Mouse (Mus musculus) hindbrain, embryonic 16.5 days (tissue): ENCODE data around the gene Rhot2. TPM values are rescaled to one million over a fixed set of nuclear protein-coding genes. Genes with fewer than 3 reads are reported as not detected.
A peak's percentile ranks its signal among the peaks of the same experiment; 100 is the strongest.

Experiments used
- ATAC-seq: fragments of 200-750 bp; cut with Nextera tagmentation; 2 replicates; pipeline ENCODE4 v1.8.0; 2017; ENCODE audit warnings: moderate TSS enrichment, moderate library complexity
- H3K27ac ChIP-seq: fragments of 300-500 bp; sonication (generic); 2 replicates; pipeline ENCODE4 v1.5.1; 2014; ENCODE audit warnings: low read depth, mild to moderate bottlenecking, control low read depth, low read length, moderate library complexity
- H3K27me3 ChIP-seq: fragments of 300-500 bp; sonication (generic); replicated peaks from 2 replicates; pipeline ENCODE4 v1.6.1; 2014; ENCODE audit warnings: low read length; ENCODE audit not compliant: control insufficient read depth, insufficient read depth
- H3K36me3 ChIP-seq: fragments of 300-500 bp; sonication (generic); 2 replicates; pipeline ENCODE4 v1.6.1; 2014; ENCODE audit warnings: mild to moderate bottlenecking, low read length, moderate library complexity, mixed read lengths; ENCODE audit not compliant: control insufficient read depth, insufficient read depth
- H3K4me1 ChIP-seq: fragments of 300-500 bp; sonication (generic); 2 replicates; pipeline ENCODE4 v1.6.1; 2014; ENCODE audit warnings: low read depth, low read length; ENCODE audit not compliant: control insufficient read depth, insufficient read depth
- H3K4me2 ChIP-seq: fragments of 300-500 bp; sonication (generic); 2 replicates; pipeline ENCODE4 v1.6.1; 2014; ENCODE audit warnings: mild to moderate bottlenecking, low read length, control low read depth, moderate library complexity
- H3K4me3 ChIP-seq: fragments of 300-500 bp; sonication (generic); 2 replicates; pipeline ENCODE4 v1.5.1; 2014; ENCODE audit warnings: mild to moderate bottlenecking, low read length, control low read depth, moderate library complexity
- H3K9ac ChIP-seq: fragments of 300-500 bp; sonication (generic); 2 replicates; pipeline ENCODE4 v1.6.1; 2014; ENCODE audit warnings: low read depth, mild to moderate bottlenecking, control low read depth, low read length, moderate library complexity
- H3K9me3 ChIP-seq: fragments of 300-500 bp; sonication (generic); 2 replicates; pipeline ENCODE4 v1.6.1; 2014; ENCODE audit warnings: mild to moderate bottlenecking, low read length, moderate library complexity; ENCODE audit not compliant: control insufficient read depth
- WGBS: fragments of 180-500 bp; shearing (Covaris S2); extraction: QIAGEN DNeasy Blood & Tissue Kit; methylation state at CpG from one replicate; pipeline ENCODE4 v1.1.7; 2014; 5-methylcytosine and 5-hydroxymethylcytosine counted together
- microRNA-seq: library from miRNA; unstranded; fragments of <30 nt; microRNA quantifications from one replicate; pipeline ENCODE4, GENCODE M21; 2017
- polyA plus RNA-seq: library from polyadenylated mRNA; unstranded; fragments of >200 nt; fragmentation: Nextera tagmentation; extraction: Ambion mirVana; gene quantifications from 2 replicates; pipeline ENCODE4 v1.2.1, GENCODE M21; 2015

The Rhot2 gene
- polyA plus RNA-seq, 1 experiment from 2014 or later = 20.3 TPM

GRCm38 (mm10) chr17:25791320-25791842, 53.3 kb downstream of the Rhot2 start:
- 0 out of 2 replicates have a peak, but pooled peaks have one; percentile 1 for ATAC-seq
- peaks cover 29% of the 10 kb centered on the region for H3K4me1 ChIP-seq
- WGBS = 30% methylated on average over 19 of the region's 19 CpGs

More at GRCm38 (mm10) chr17:25791320-25791842, 53.3 kb downstream of the Rhot2 start:
- H3K4me2 ChIP-seq = peak overlapping the region; percentile 67
- peaks cover 3% of the 10 kb centered on the region; the same call in 1 of the 2 replicates for H3K27me3 ChIP-seq
- peak overlapping the region; percentile 73 for H3K4me3 ChIP-seq
- no peaks in the 10 kb centered on the region for H3K9me3 ChIP-seq
- peak overlapping the region; percentile 91 for H3K27ac ChIP-seq
- H3K9ac ChIP-seq = peak overlapping the region; percentile 82
- H3K36me3 ChIP-seq = peaks cover 13% of the 10 kb centered on the region

Small RNA genes within 50 kb of the gene (microRNA-seq; reads per million reads assigned to microRNA genes)
- not detected for gene Mir3082

Other genes with a start within 250 kb of the Rhot2 start
- gene Gng13, start 127.7 kb downstream of the Rhot2 start, polyA plus RNA-seq = 5.5 and 11.3 TPM in 2 replicates
- gene Chtf18, start 117.4 kb downstream of the Rhot2 start, polyA plus RNA-seq = 6.4 and 7.4 TPM in 2 replicates
- 32.9 and 33.0 TPM in 2 replicates for gene Rpusd1, start 117.2 kb downstream of the Rhot2 start, polyA plus RNA-seq
- gene Mslnl, start 108.8 kb downstream of the Rhot2 start, polyA plus RNA-seq = not detected in 2 replicates
- 0.52 and 0.76 TPM in 2 replicates for gene Msln, start 90.5 kb downstream of the Rhot2 start, polyA plus RNA-seq
- gene Narfl, start 71.1 kb downstream of the Rhot2 start, polyA plus RNA-seq = 29.9 and 30.4 TPM in 2 replicates
- 149 and 169 TPM in 2 replicates for gene Haghl, start 59.2 kb downstream of the Rhot2 start, polyA plus RNA-seq
- 0.21 and 0.28 TPM in 2 replicates for gene Ccdc78, start 58.3 kb downstream of the Rhot2 start, polyA plus RNA-seq
- gene Fam173a, start 52.0 kb downstream of the Rhot2 start, polyA plus RNA-seq = 99.9 and 103 TPM in 2 replicates
- 1.6 and 2.2 TPM in 2 replicates for gene AC134908.4, start 49.2 kb downstream of the Rhot2 start, polyA plus RNA-seq
- gene Metrn, start 47.7 kb downstream of the Rhot2 start, polyA plus RNA-seq = 79.4 and 88.8 TPM in 2 replicates
- 38.1 and 43.0 TPM in 2 replicates for gene Fbxl16, start 35.8 kb downstream of the Rhot2 start, polyA plus RNA-seq
- 29.7 and 32.7 TPM in 2 replicates for gene Wdr24, start 21.2 kb downstream of the Rhot2 start, polyA plus RNA-seq
- 51.0 and 55.4 TPM in 2 replicates for gene Jmjd8, start 16.0 kb downstream of the Rhot2 start, polyA plus RNA-seq
- 397 and 428 TPM in 2 replicates for gene Stub1, start 11.4 kb downstream of the Rhot2 start, polyA plus RNA-seq
- gene Rhbdl1, start 7.6 kb downstream of the Rhot2 start, polyA plus RNA-seq = 61.6 and 73.4 TPM in 2 replicates
- 14.8 and 15.4 TPM in 2 replicates for gene Gm20683, start 3.1 kb downstream of the Rhot2 start, polyA plus RNA-seq
- gene Wdr90, start 16.6 kb upstream of the Rhot2 start, polyA plus RNA-seq = 13.1 and 16.2 TPM in 2 replicates
- 34.1 and 38.9 TPM in 2 replicates for gene Mcrip2, start 23.9 kb upstream of the Rhot2 start, polyA plus RNA-seq
- 63.4 and 67.5 TPM in 2 replicates for gene Mettl26, start 30.2 kb upstream of the Rhot2 start, polyA plus RNA-seq
- gene Wfikkn1, start 36.0 kb upstream of the Rhot2 start, polyA plus RNA-seq = 0.34 and 0.51 TPM in 2 replicates
- 49.5 and 50.8 TPM in 2 replicates for gene Rab40c, start 74.9 kb upstream of the Rhot2 start, polyA plus RNA-seq
- 83.1 and 90.5 TPM in 2 replicates for gene Pigq, start 100.1 kb upstream of the Rhot2 start, polyA plus RNA-seq
- gene Nhlrc4, start 100.1 kb upstream of the Rhot2 start, polyA plus RNA-seq = 0.19 and 0.52 TPM in 2 replicates
- 3.9 and 4.7 TPM in 2 replicates for gene A930017K11Rik, start 107.7 kb upstream of the Rhot2 start, polyA plus RNA-seq
- 20.6 and 25.5 TPM in 2 replicates for gene Capn15, start 140.9 kb upstream of the Rhot2 start, polyA plus RNA-seq
- 12.8 and 23.0 TPM in 2 replicates for gene Rab11fip3, start 224.7 kb upstream of the Rhot2 start, polyA plus RNA-seq
- 45.6 and 45.7 TPM in 2 replicates for gene Decr2, start 245.5 kb upstream of the Rhot2 start, polyA plus RNA-seq